Mouse (Mus musculus): ENCODE data around the gene Gm9945. TPM values are rescaled to one million over a fixed set of nuclear protein-coding genes. Genes with fewer than 3 reads are reported as not detected.

The Gm9945 gene
- polyA plus RNA-seq, 1 experiment from 2014 or later = not detected

- no peak for TF ChIP-seq CTCF (IDR thresholded peaks at IDR 0.05; ENCODE audit: low read depth)
- ATAC-seq (ENCODE audit: insufficient read depth) = no peak
Measured at GRCm38 (mm10) chr11:53451361-53451760, 28.6 kb upstream of the Gm9945 start.

GRCm38 (mm10) chr11:53452396-53452795 is 27.6 kb upstream of the Gm9945 start:
- Histone ChIP-seq H3K36me3 (ENCODE audit: insufficient read depth) (no peaks in the 10 kb centered on the region), H3K4me1 (ENCODE audit: insufficient read depth) (peaks cover 5% of the 10 kb centered on the region; the same call in 1 of the 2 replicates), H3K4me3 (ENCODE audit: low read depth, low read length) (no peak overlapping the region), H3K4me2 (no peak overlapping the region), H3K9me3 (ENCODE audit: low read depth, low read length) (no peaks in the 10 kb centered on the region), H3K27ac (ENCODE audit: low read depth) (no peak overlapping the region), H3K9ac (no peak overlapping the region), H3K27me3 (ENCODE audit: insufficient read depth, low read length) (no peaks in the 10 kb centered on the region)
- DNase-seq (no peak), ATAC-seq (ENCODE audit: insufficient read depth) (no peak)
- WGBS = 93% methylated on average over 9 of the region's 9 CpGs
- no peak for TF ChIP-seq CTCF (IDR thresholded peaks at IDR 0.05; ENCODE audit: low read depth)

More at GRCm38 (mm10) chr11:53451361-53451760, 28.6 kb upstream of the Gm9945 start:
- Histone ChIP-seq H3K27me3 (ENCODE audit: insufficient read depth, low read length) (no peaks in the 10 kb centered on the region), H3K4me2 (no peak overlapping the region), H3K36me3 (ENCODE audit: insufficient read depth) (no peaks in the 10 kb centered on the region), H3K4me3 (ENCODE audit: low read depth, low read length) (no peak overlapping the region), H3K9ac (no peak overlapping the region), H3K4me1 (ENCODE audit: insufficient read depth) (peaks cover 5% of the 10 kb centered on the region; the same call in 1 of the 2 replicates), H3K9me3 (ENCODE audit: low read depth, low read length) (no peaks in the 10 kb centered on the region), H3K27ac (ENCODE audit: low read depth) (no peak overlapping the region)
- no peak for DNase-seq
- 34% methylated on average over 2 of the region's 2 CpGs for WGBS

- 69% methylated on average over 5 of the region's 5 CpGs for WGBS
- Histone ChIP-seq H3K27me3 (ENCODE audit: insufficient read depth, low read length) (peaks cover 6% of the 10 kb centered on the region; the same call in 1 of the 2 replicates), H3K27ac (ENCODE audit: low read depth) (no peak overlapping the region), H3K4me2 (no peak overlapping the region), H3K9ac (no peak overlapping the region), H3K4me3 (ENCODE audit: low read depth, low read length) (no peak overlapping the region), H3K9me3 (ENCODE audit: low read depth, low read length) (no peaks in the 10 kb centered on the region), H3K4me1 (ENCODE audit: insufficient read depth) (peaks cover 5% of the 10 kb centered on the region; the same call in 1 of the 2 replicates), H3K36me3 (ENCODE audit: insufficient read depth) (no peaks in the 10 kb centered on the region)
- ATAC-seq (ENCODE audit: insufficient read depth) = no peak
- DNase-seq = no peak
- no peak for TF ChIP-seq CTCF (IDR thresholded peaks at IDR 0.05; ENCODE audit: low read depth)
Measured at GRCm38 (mm10) chr11:53453031-53453430, 26.9 kb upstream of the Gm9945 start.

GRCm38 (mm10) chr11:53456474-53457371 is 23.2 kb upstream of the Gm9945 start, which contains the start of the genes Gm10447 and Shroom1:
Gm10447 (minus strand) TSS chr11:53457110.
Shroom1 (plus strand) TSS chr11:53457205.
- Histone ChIP-seq H3K27me3 (ENCODE audit: insufficient read depth, low read length) (peaks cover 12% of the 10 kb centered on the region), H3K4me1 (ENCODE audit: insufficient read depth) (no peaks in the 10 kb centered on the region), H3K36me3 (ENCODE audit: insufficient read depth) (no peaks in the 10 kb centered on the region), H3K27ac (ENCODE audit: low read depth) (no peak within 1 kb of the TSS), H3K4me3 (ENCODE audit: low read depth, low read length) (peak within 1 kb of the TSS; percentile 54), H3K4me2 (peak within 1 kb of the TSS; percentile 89), H3K9ac (peak within 1 kb of the TSS; percentile 57), H3K9me3 (ENCODE audit: low read depth, low read length) (no peaks in the 10 kb centered on the region)
- TF ChIP-seq CTCF (IDR thresholded peaks at IDR 0.05; ENCODE audit: low read depth) = peak; percentile 60
- ATAC-seq (ENCODE audit: insufficient read depth) (peak; percentile 92), DNase-seq (peak; percentile 85)
- 3% methylated on average over 42 of the region's 42 CpGs for WGBS

GRCm38 (mm10) chr11:53457372-53457954 is 22.5 kb upstream of the Gm9945 start:
- ATAC-seq (ENCODE audit: insufficient read depth) = peak; percentile 48; the same call in 1 of the 2 replicates
- 6% methylated on average over 29 of the region's 29 CpGs for WGBS
- H3K27me3 ChIP-seq (ENCODE audit: insufficient read depth, low read length) = peaks cover 19% of the 10 kb centered on the region
- peak overlapping the region; percentile 54 for H3K4me3 ChIP-seq (ENCODE audit: low read depth, low read length)
- peak overlapping the region; percentile 57 for H3K9ac ChIP-seq
- no peaks in the 10 kb centered on the region for H3K9me3 ChIP-seq (ENCODE audit: low read depth, low read length)
- H3K27ac ChIP-seq (ENCODE audit: low read depth) = no peak overlapping the region
- peak; percentile 53 for TF ChIP-seq CTCF (IDR thresholded peaks at IDR 0.05; ENCODE audit: low read depth)
- H3K36me3 ChIP-seq (ENCODE audit: insufficient read depth) = no peaks in the 10 kb centered on the region
- peak overlapping the region; percentile 89 for H3K4me2 ChIP-seq
- no peaks in the 10 kb centered on the region for H3K4me1 ChIP-seq (ENCODE audit: insufficient read depth)
- peak; percentile 46 for DNase-seq

GRCm38 (mm10) chr11:53458996-53459395 is 21.0 kb upstream of the Gm9945 start:
- Histone ChIP-seq H3K4me3 (ENCODE audit: low read depth, low read length) (no peak overlapping the region), H3K9me3 (ENCODE audit: low read depth, low read length) (no peaks in the 10 kb centered on the region), H3K36me3 (ENCODE audit: insufficient read depth) (no peaks in the 10 kb centered on the region), H3K27ac (ENCODE audit: low read depth) (no peak overlapping the region), H3K4me1 (ENCODE audit: insufficient read depth) (no peaks in the 10 kb centered on the region), H3K4me2 (no peak overlapping the region), H3K27me3 (ENCODE audit: insufficient read depth, low read length) (peaks cover 35% of the 10 kb centered on the region), H3K9ac (no peak overlapping the region)
- no peak for ATAC-seq (ENCODE audit: insufficient read depth)
- 63% methylated on average over 3 of the region's 3 CpGs for WGBS
- TF ChIP-seq CTCF (IDR thresholded peaks at IDR 0.05; ENCODE audit: low read depth) = no peak
- DNase-seq = no peak

- no peaks in the 10 kb centered on the region for H3K9me3 ChIP-seq (ENCODE audit: low read depth, low read length)
- DNase-seq = no peak
- H3K36me3 ChIP-seq (ENCODE audit: insufficient read depth) = no peaks in the 10 kb centered on the region
- H3K4me3 ChIP-seq (ENCODE audit: low read depth, low read length) = no peak overlapping the region
- TF ChIP-seq CTCF (IDR thresholded peaks at IDR 0.05; ENCODE audit: low read depth) = no peak
- 67% methylated on average over 3 of the region's 3 CpGs for WGBS
- no peak overlapping the region for H3K9ac ChIP-seq
- H3K4me2 ChIP-seq = no peak overlapping the region
- peaks cover 47% of the 10 kb centered on the region for H3K27me3 ChIP-seq (ENCODE audit: insufficient read depth, low read length)
- H3K4me1 ChIP-seq (ENCODE audit: insufficient read depth) = no peaks in the 10 kb centered on the region
- ATAC-seq (ENCODE audit: insufficient read depth) = no peak
- no peak overlapping the region for H3K27ac ChIP-seq (ENCODE audit: low read depth)
Measured at GRCm38 (mm10) chr11:53460192-53460591, 19.8 kb upstream of the Gm9945 start.

Measured in lung, embryonic 14.5 days (tissue).